Mouse (Mus musculus): ENCODE measurements around the gene Astn2. TPM values are rescaled to one million over a fixed set of nuclear protein-coding genes. Genes with fewer than 3 reads are reported as not detected.

Astn2 gene
- polyA plus RNA-seq, 1 experiment from 2014 or later = 0.24 TPM

GRCm38 (mm10) chr4:66393294-66393693, 11.1 kb downstream of the Astn2 start:
- no peaks in the 10 kb centered on the region for H3K4me1 ChIP-seq (replicated peaks; ENCODE audit: insufficient read depth, low read length)
- H3K36me3 ChIP-seq (ENCODE audit: insufficient read depth, low read length) = no peaks in the 10 kb centered on the region
- WGBS = 77% methylated on average over 4 of the region's 4 CpGs
- no peak overlapping the region for H3K27ac ChIP-seq
- H3K4me3 ChIP-seq (replicated peaks; ENCODE audit: low read depth, low read length) = no peak overlapping the region
- no peak overlapping the region for H3K4me2 ChIP-seq (ENCODE audit: low read length)
- no peak overlapping the region for H3K9ac ChIP-seq (ENCODE audit: low read depth, low read length)
- ATAC-seq (replicated peaks; ENCODE audit: low FRiP score, low read depth) (no peak), DNase-seq (ENCODE audit: low spot score) (no peak)
- TF ChIP-seq CTCF (IDR thresholded peaks at IDR 0.05; ENCODE audit: low read depth) = no peak
- H3K9me3 ChIP-seq (replicated peaks; ENCODE audit: low read length) = no peaks in the 10 kb centered on the region
- H3K27me3 ChIP-seq (ENCODE audit: insufficient read depth, low read length) = no peaks in the 10 kb centered on the region

- no peaks in the 10 kb centered on the region for H3K4me1 ChIP-seq (replicated peaks; ENCODE audit: insufficient read depth, low read length)
- no peak overlapping the region for H3K9ac ChIP-seq (ENCODE audit: low read depth, low read length)
- no peak overlapping the region for H3K27ac ChIP-seq
- no peak for TF ChIP-seq CTCF (IDR thresholded peaks at IDR 0.05; ENCODE audit: low read depth)
- H3K4me2 ChIP-seq (ENCODE audit: low read length) = no peak overlapping the region
- no peak for ATAC-seq (replicated peaks; ENCODE audit: low FRiP score, low read depth)
- no peak for DNase-seq (ENCODE audit: low spot score)
- no peaks in the 10 kb centered on the region for H3K9me3 ChIP-seq (replicated peaks; ENCODE audit: low read length)
- H3K36me3 ChIP-seq (ENCODE audit: insufficient read depth, low read length) = no peaks in the 10 kb centered on the region
- WGBS = 47% methylated on average over 4 of the region's 4 CpGs
- H3K27me3 ChIP-seq (ENCODE audit: insufficient read depth, low read length) = no peaks in the 10 kb centered on the region
- H3K4me3 ChIP-seq (replicated peaks; ENCODE audit: low read depth, low read length) = no peak overlapping the region
Observed at GRCm38 (mm10) chr4:66390480-66390879, 13.9 kb downstream of the Astn2 start.

- TF ChIP-seq CTCF (IDR thresholded peaks at IDR 0.05; ENCODE audit: low read depth) = no peak
- H3K27me3 ChIP-seq (ENCODE audit: insufficient read depth, low read length) = no peaks in the 10 kb centered on the region
- H3K27ac ChIP-seq = no peak overlapping the region
- no peaks in the 10 kb centered on the region for H3K36me3 ChIP-seq (ENCODE audit: insufficient read depth, low read length)
- no peak overlapping the region for H3K4me2 ChIP-seq (ENCODE audit: low read length)
- 15% methylated on average over 2 of the region's 2 CpGs for WGBS
- H3K9ac ChIP-seq (ENCODE audit: low read depth, low read length) = no peak overlapping the region
- 0 out of 2 replicates have a peak, but pooled peaks cover 4% of the 10 kb centered on the region for H3K4me1 ChIP-seq (replicated peaks; ENCODE audit: insufficient read depth, low read length)
- no peak for DNase-seq (ENCODE audit: low spot score)
- no peaks in the 10 kb centered on the region for H3K9me3 ChIP-seq (replicated peaks; ENCODE audit: low read length)
- H3K4me3 ChIP-seq (replicated peaks; ENCODE audit: low read depth, low read length) = no peak overlapping the region
- ATAC-seq (replicated peaks; ENCODE audit: low FRiP score, low read depth) = no peak
Observed at GRCm38 (mm10) chr4:66378586-66378985, 25.8 kb downstream of the Astn2 start.

- Histone ChIP-seq H3K9ac (ENCODE audit: low read depth, low read length) (no peak overlapping the region), H3K4me2 (ENCODE audit: low read length) (no peak overlapping the region), H3K27me3 (ENCODE audit: insufficient read depth, low read length) (no peaks in the 10 kb centered on the region), H3K4me3 (replicated peaks; ENCODE audit: low read depth, low read length) (no peak overlapping the region), H3K4me1 (replicated peaks; ENCODE audit: insufficient read depth, low read length) (no peaks in the 10 kb centered on the region), H3K27ac (no peak overlapping the region), H3K9me3 (replicated peaks; ENCODE audit: low read length) (no peaks in the 10 kb centered on the region), H3K36me3 (ENCODE audit: insufficient read depth, low read length) (no peaks in the 10 kb centered on the region)
- WGBS = 48% methylated on average over 3 of the region's 3 CpGs
- no peak for TF ChIP-seq CTCF (IDR thresholded peaks at IDR 0.05; ENCODE audit: low read depth)
- ATAC-seq (replicated peaks; ENCODE audit: low FRiP score, low read depth) = 0 out of 2 replicates have a peak, but pooled peaks have one; percentile 25
- peak; percentile 77 for DNase-seq (ENCODE audit: low spot score)
Observed at GRCm38 (mm10) chr4:66370557-66371071, 33.8 kb downstream of the Astn2 start.

GRCm38 (mm10) chr4:66365500-66365899, 38.9 kb downstream of the Astn2 start:
- no peak for TF ChIP-seq CTCF (IDR thresholded peaks at IDR 0.05; ENCODE audit: low read depth)
- no peaks in the 10 kb centered on the region for H3K27me3 ChIP-seq (ENCODE audit: insufficient read depth, low read length)
- H3K4me3 ChIP-seq (replicated peaks; ENCODE audit: low read depth, low read length) = no peak overlapping the region
- no peaks in the 10 kb centered on the region for H3K4me1 ChIP-seq (replicated peaks; ENCODE audit: insufficient read depth, low read length)
- H3K4me2 ChIP-seq (ENCODE audit: low read length) = no peak overlapping the region
- DNase-seq (ENCODE audit: low spot score) (no peak), ATAC-seq (replicated peaks; ENCODE audit: low FRiP score, low read depth) (no peak)
- no peak overlapping the region for H3K9ac ChIP-seq (ENCODE audit: low read depth, low read length)
- H3K27ac ChIP-seq = no peak overlapping the region
- no peaks in the 10 kb centered on the region for H3K9me3 ChIP-seq (replicated peaks; ENCODE audit: low read length)
- no peaks in the 10 kb centered on the region for H3K36me3 ChIP-seq (ENCODE audit: insufficient read depth, low read length)
- 45% methylated on average over 1 of the region's 1 CpGs for WGBS

- ATAC-seq (replicated peaks; ENCODE audit: low FRiP score, low read depth) (no peak), DNase-seq (ENCODE audit: low spot score) (peak; percentile 25)
- Histone ChIP-seq H3K27me3 (ENCODE audit: insufficient read depth, low read length) (no peaks in the 10 kb centered on the region), H3K27ac (no peak overlapping the region), H3K9me3 (replicated peaks; ENCODE audit: low read length) (no peaks in the 10 kb centered on the region), H3K4me1 (replicated peaks; ENCODE audit: insufficient read depth, low read length) (no peaks in the 10 kb centered on the region), H3K4me2 (ENCODE audit: low read length) (no peak overlapping the region), H3K9ac (ENCODE audit: low read depth, low read length) (no peak overlapping the region), H3K4me3 (replicated peaks; ENCODE audit: low read depth, low read length) (no peak overlapping the region), H3K36me3 (ENCODE audit: insufficient read depth, low read length) (no peaks in the 10 kb centered on the region)
- no peak for TF ChIP-seq CTCF (IDR thresholded peaks at IDR 0.05; ENCODE audit: low read depth)
- WGBS = 52% methylated on average over 2 of the region's 2 CpGs
Observed at GRCm38 (mm10) chr4:66344632-66345031, 59.8 kb downstream of the Astn2 start.

GRCm38 (mm10) chr4:66337443-66337842, 67.0 kb downstream of the Astn2 start:
- H3K27me3 ChIP-seq (ENCODE audit: insufficient read depth, low read length) = no peaks in the 10 kb centered on the region
- no peaks in the 10 kb centered on the region for H3K9me3 ChIP-seq (replicated peaks; ENCODE audit: low read length)
- no peak for TF ChIP-seq CTCF (IDR thresholded peaks at IDR 0.05; ENCODE audit: low read depth)
- DNase-seq (ENCODE audit: low spot score) (peak; percentile 22), ATAC-seq (replicated peaks; ENCODE audit: low FRiP score, low read depth) (no peak)
- H3K4me3 ChIP-seq (replicated peaks; ENCODE audit: low read depth, low read length) = no peak overlapping the region
- H3K4me1 ChIP-seq (replicated peaks; ENCODE audit: insufficient read depth, low read length) = no peaks in the 10 kb centered on the region; the same call in 1 of the 2 replicates
- H3K27ac ChIP-seq = no peak overlapping the region
- no peak overlapping the region for H3K9ac ChIP-seq (ENCODE audit: low read depth, low read length)
- no peaks in the 10 kb centered on the region for H3K36me3 ChIP-seq (ENCODE audit: insufficient read depth, low read length)
- 67% methylated on average over 3 of the region's 3 CpGs for WGBS
- no peak overlapping the region for H3K4me2 ChIP-seq (ENCODE audit: low read length)

Data from kidney, postnatal 0 days (tissue).